Mouse (Mus musculus): ENCODE results near the gene Fbxo47. TPM values are rescaled to one million over a fixed set of nuclear protein-coding genes. Genes with fewer than 3 reads are reported as not detected.
A peak's percentile ranks its signal among the peaks of the same experiment; 100 is the strongest.
"Not testable (repeated sequence)": the region's sequence is repeated elsewhere in the genome, so short reads cannot be mapped to it uniquely, and the experiment has no call there.

The Fbxo47 gene
- total RNA-seq, 2 experiments from 2014 or later: 0.55 to 0.69 TPM

GRCm38 (mm10) chr11:97884601-97885185 is 739 bp upstream of the Fbxo47 start:
- intact Hi-C loops (cut with DNase I): loop anchor here (2.0 to 5.0 kb wide), 3 partner anchors 42 to 182 kb away; partner anchors contain the start of genes B230217C12Rik, Lasp1, Pcgf2 and Psmb3
- no peak for DNase-seq

- peak; percentile 65 to 78 for DNase-seq
- intact Hi-C loops (cut with DNase I): loop anchor here (5.0 kb wide), 2 partner anchors 41 to 181 kb away; partner anchors contain the start of genes B230217C12Rik, Pcgf2 and Psmb3
Measured at GRCm38 (mm10) chr11:97883542-97883917, 424 bp downstream of the Fbxo47 start.

DNA sequence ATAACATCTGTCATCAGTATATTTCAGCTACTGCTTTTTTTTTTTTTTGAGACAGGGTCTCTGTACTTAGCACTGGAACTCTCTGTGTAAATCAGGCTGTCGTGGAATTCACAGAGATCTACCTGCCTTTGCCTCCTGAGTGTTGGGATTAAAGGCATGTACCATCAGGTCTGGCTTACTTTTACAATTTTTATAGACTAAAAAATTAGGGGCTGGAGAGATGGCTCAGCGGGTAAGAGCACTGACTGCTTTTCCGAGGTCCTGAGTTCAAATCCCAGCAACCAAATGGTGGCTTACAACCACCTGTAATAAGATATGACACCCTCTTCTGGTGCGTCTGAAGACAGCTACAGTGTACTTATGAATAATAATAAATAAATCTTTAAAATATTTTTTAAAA is 3.6 kb downstream of the Fbxo47 start:
- intact Hi-C loops (cut with DNase I): loop anchor here (5.0 kb wide), 2 partner anchors 38 to 178 kb away; partner anchors contain the start of genes B230217C12Rik, Pcgf2 and Psmb3
- no peak for DNase-seq

- DNase-seq: no peak
- intact Hi-C loops (cut with DNase I): no loop called here
Measured at GRCm38 (mm10) chr11:97877341-97877740, 6.6 kb downstream of the Fbxo47 start.

GRCm38 (mm10) chr11:97874396-97874795 is 9.6 kb downstream of the Fbxo47 start:
- intact Hi-C loops (cut with DNase I): no loop called here

GRCm38 (mm10) chr11:97872378-97872777 is 11.6 kb downstream of the Fbxo47 start:
- intact Hi-C loops (cut with DNase I); DNase-seq: not testable (repeated sequence)

More at GRCm38 (mm10) chr11:97874396-97874795, 9.6 kb downstream of the Fbxo47 start:
- DNase-seq: no peak

- DNase-seq: no peak
- intact Hi-C loops (cut with DNase I): no loop called here
Measured at GRCm38 (mm10) chr11:97867591-97867990, 16.4 kb downstream of the Fbxo47 start.

GRCm38 (mm10) chr11:97866091-97866888 is 17.7 kb downstream of the Fbxo47 start:
- DNase-seq: no peak
- intact Hi-C loops (cut with DNase I): no loop called here

- intact Hi-C loops (cut with DNase I): no loop called here
Measured at GRCm38 (mm10) chr11:97865421-97865820, 18.5 kb downstream of the Fbxo47 start.

DNA sequence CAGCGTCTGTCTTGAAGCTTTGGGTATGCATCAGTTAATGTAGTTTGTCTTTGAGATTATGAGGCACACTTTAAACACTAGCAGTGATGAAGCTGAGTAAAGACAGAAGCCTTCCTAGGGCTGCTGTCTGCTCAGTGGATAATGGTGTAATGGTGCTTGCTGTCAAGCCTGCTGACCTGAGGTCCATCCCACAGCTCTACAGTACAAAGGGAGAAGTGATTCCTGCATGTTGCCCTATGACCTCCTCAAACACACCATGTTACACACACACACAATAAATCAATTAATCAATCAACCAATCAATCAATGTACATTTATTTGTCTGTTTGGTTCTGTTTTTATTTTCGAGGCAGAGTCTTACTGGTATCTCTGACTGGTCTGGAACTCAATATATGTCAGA is 21.8 kb downstream of the Fbxo47 start:
- no peak for DNase-seq
- intact Hi-C loops (cut with DNase I): no loop called here

More at GRCm38 (mm10) chr11:97865421-97865820, 18.5 kb downstream of the Fbxo47 start:
- DNase-seq: no peak

GRCm38 (mm10) chr11:97855473-97855872 is 28.5 kb downstream of the Fbxo47 start:
- intact Hi-C loops (cut with DNase I): no loop called here
- DNase-seq: no peak

GRCm38 (mm10) chr11:97851601-97852000 is 32.4 kb downstream of the Fbxo47 start:
- intact Hi-C loops (cut with DNase I): no loop called here
- DNase-seq: no peak

DNA sequence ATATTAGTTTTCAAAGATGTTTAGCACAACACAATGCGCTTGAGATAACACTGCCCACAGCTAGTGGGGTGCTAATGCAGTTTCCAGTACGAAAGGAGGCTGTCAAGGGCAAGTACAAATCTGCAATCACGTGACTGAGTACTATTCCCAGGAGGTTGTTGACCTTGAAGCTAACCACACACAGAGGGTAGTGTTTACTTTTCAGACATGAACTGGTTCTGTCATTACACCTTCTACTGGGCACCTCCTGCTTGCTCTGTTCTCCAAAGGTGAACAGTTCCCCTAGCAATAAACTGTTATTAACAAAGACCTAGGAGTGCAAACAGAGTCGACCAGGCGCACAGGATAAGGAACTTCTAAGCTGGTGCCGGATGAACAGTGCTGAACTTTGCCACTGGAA is 33.6 kb downstream of the Fbxo47 start:
- intact Hi-C loops (cut with DNase I): no loop called here
- DNase-seq: peak; percentile 46 to 50

DNA sequence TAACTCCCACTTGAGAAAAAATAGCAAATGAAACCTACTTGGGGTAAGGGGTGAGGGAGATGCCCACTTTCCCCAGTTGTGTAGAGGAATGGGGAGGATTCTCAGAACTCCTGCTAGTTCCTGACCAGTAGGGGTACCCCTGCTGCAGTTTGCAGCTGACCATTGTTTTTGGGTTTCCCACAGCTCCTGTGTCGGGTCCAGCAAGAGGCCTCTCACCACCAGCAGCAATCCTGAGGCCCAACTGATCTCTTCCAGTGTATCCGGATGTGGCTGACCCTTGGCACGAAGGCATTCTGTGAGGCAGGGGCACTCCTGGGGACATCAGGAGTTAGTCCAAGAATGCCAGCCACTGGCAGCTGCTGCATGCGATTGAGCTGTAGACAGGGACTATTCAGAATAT is 42.0 kb downstream of the Fbxo47 start:
- no peak for DNase-seq
- intact Hi-C loops (cut with DNase I): loop anchor here (5.0 kb wide), 1 partner anchor 40 kb away; the partner anchor contains the start of gene Fbxo47

GRCm38 (mm10) chr11:97840991-97841661 is 42.8 kb downstream of the Fbxo47 start:
- intact Hi-C loops (cut with DNase I): loop anchor here (2.0 to 5.0 kb wide), 2 partner anchors 40 to 41 kb away; partner anchors contain the start of gene Fbxo47
- DNase-seq: peak; percentile 70 to 76

- intact Hi-C loops (cut with DNase I): loop anchor here (2.0 to 5.0 kb wide), 2 partner anchors 40 to 42 kb away; partner anchors contain the start of gene Fbxo47
- DNase-seq: peak in 1 of 2 experiments; percentile 49
Measured at GRCm38 (mm10) chr11:97840539-97840954, 43.4 kb downstream of the Fbxo47 start, which contains the start of gene B230217C12Rik. Gene B230217C12Rik (plus strand): TSS chr11:97840780.

- intact Hi-C loops (cut with DNase I): loop anchor here (2.0 to 5.0 kb wide), 2 partner anchors 39 to 42 kb away; partner anchors contain the start of gene Fbxo47
- DNase-seq: peak in 1 of 2 experiments; percentile 10
Measured at GRCm38 (mm10) chr11:97840135-97840490, 43.8 kb downstream of the Fbxo47 start.

GRCm38 (mm10) chr11:97839441-97840134 is 44.4 kb downstream of the Fbxo47 start:
- intact Hi-C loops (cut with DNase I): loop anchor here (2.0 to 5.0 kb wide), 2 partner anchors 39 to 43 kb away; partner anchors contain the start of gene Fbxo47
- peak in 1 of 2 experiments; percentile 13 for DNase-seq

GRCm38 (mm10) chr11:97838779-97839440 is 45.0 kb downstream of the Fbxo47 start:
- intact Hi-C loops (cut with DNase I): no loop called here
- DNase-seq: no peak

Data from heart, postnatal 10 days (tissue).